In genomic region chr12:112961872-112962271, GRCm38 (mm10) we compare ENCODE assay signal across 15 mouse cellular contexts. TPM values are rescaled to one million over a fixed set of nuclear protein-coding genes. Genes with fewer than 3 reads are reported as not detected.
DNase-seq lines count a peak whose midpoint lies in the region; ATAC-seq lines count a peak whose summit lies in the region.
"Had no signal": no experiment of that assay in that cellular context is flagged by ENCODE, and none has a peak within 500 bp of the region (broad histone marks: within the 10 kb centered on the region; RNA-seq: fewer than 3 reads in every experiment).

No protein-coding gene starts in this region.

- no peak overlapping the region for H3K4me3 ChIP-seq in heart, embryonic 14.5 days (ENCODE audit: control insufficient read depth in 1 of 2, insufficient read depth in 1 of 2, low read depth in 1 of 2, low read length in 2 of 2)
- no peak overlapping the region for H3K4me3 ChIP-seq in neural tube, embryonic 13.5 days
- no peak overlapping the region for H3K4me3 ChIP-seq in neural tube, embryonic 15.5 days (replicated peaks)
- H3K4me3 ChIP-seq: liver, embryonic 13.5 days; midbrain, embryonic 10.5 days had no signal

- peak; percentile 39 for DNase-seq in cerebellum, adult 9-10 months
- no peak for DNase-seq in cerebellum, postnatal 4 days (ENCODE audit: low spot score in 2 of 2)
- DNase-seq in heart, postnatal 14 days, result no peak
- DNase-seq in kidney, postnatal 14 days, result peak; percentile 42
- DNase-seq in kidney, adult 18-20 months, result no peak
- DNase-seq: adrenal gland, postnatal 25 days; liver, embryonic 13.5 days; thymus, postnatal 36 days had no signal

- H3K27ac ChIP-seq in heart, embryonic 14.5 days (replicated peaks in 1 of 2; ENCODE audit: control insufficient read depth in 1 of 2, insufficient read depth in 1 of 2, low read depth in 2 of 2, low read length in 2 of 2), result peak overlapping the region; percentile 78 to 92
- H3K27ac ChIP-seq in neural tube, embryonic 13.5 days (replicated peaks), result 0 out of 2 replicates have a peak overlapping the region, but pooled peaks have one; percentile 9
- H3K27ac ChIP-seq in neural tube, embryonic 15.5 days (replicated peaks), result no peak overlapping the region; the same call in 1 of the 2 replicates
- H3K27ac ChIP-seq: hindbrain, postnatal 0 days; kidney, postnatal 0 days; liver, embryonic 13.5 days; midbrain, embryonic 10.5 days had no signal

- intact Hi-C loops in heart, postnatal 14 days (cut with DNase I), result no loop called here

- H3K4me1 ChIP-seq in heart, embryonic 14.5 days (ENCODE audit: control insufficient read depth in 2 of 2, insufficient read depth in 2 of 2, low read length in 2 of 2), result peaks cover 20 to 28% of the 10 kb centered on the region in 2 experiments
- H3K4me1 ChIP-seq in neural tube, embryonic 13.5 days (replicated peaks), result peaks cover 9% of the 10 kb centered on the region
- 0 out of 2 replicates have a peak, but pooled peaks cover 4% of the 10 kb centered on the region for H3K4me1 ChIP-seq in neural tube, embryonic 15.5 days
- H3K4me1 ChIP-seq: liver, embryonic 13.5 days had no signal

- no peaks in the 10 kb centered on the region for H3K9me3 ChIP-seq in heart, embryonic 14.5 days (ENCODE audit: control insufficient read depth, low read length)
- no peaks in the 10 kb centered on the region for H3K9me3 ChIP-seq in neural tube, embryonic 13.5 days
- H3K9me3 ChIP-seq in neural tube, embryonic 15.5 days (replicated peaks), result no peaks in the 10 kb centered on the region
- H3K9me3 ChIP-seq: liver, embryonic 13.5 days; midbrain, embryonic 10.5 days had no signal

- peak overlapping the region; percentile 57; the same call in 1 of the 2 replicates for H3K9ac ChIP-seq in heart, embryonic 14.5 days (ENCODE audit: low read length)
- no peak overlapping the region for H3K9ac ChIP-seq in neural tube, embryonic 13.5 days
- no peak overlapping the region for H3K9ac ChIP-seq in neural tube, embryonic 15.5 days (replicated peaks)
- H3K9ac ChIP-seq: liver, embryonic 13.5 days had no signal

- H3K4me2 ChIP-seq in heart, embryonic 14.5 days (ENCODE audit: low read length), result peak overlapping the region; percentile 22
- no peak overlapping the region for H3K4me2 ChIP-seq in neural tube, embryonic 13.5 days
- no peak overlapping the region for H3K4me2 ChIP-seq in neural tube, embryonic 15.5 days
- H3K4me2 ChIP-seq: liver, embryonic 13.5 days had no signal

- peaks cover 77% of the 10 kb centered on the region for H3K36me3 ChIP-seq in heart, embryonic 14.5 days (ENCODE audit: control insufficient read depth, insufficient read depth, low read length)
- H3K36me3 ChIP-seq in neural tube, embryonic 13.5 days, result peaks cover 80% of the 10 kb centered on the region
- peaks cover 80% of the 10 kb centered on the region for H3K36me3 ChIP-seq in neural tube, embryonic 15.5 days

- no peaks in the 10 kb centered on the region for H3K27me3 ChIP-seq in heart, embryonic 14.5 days (ENCODE audit: control insufficient read depth, insufficient read depth, low read length)
- no peaks in the 10 kb centered on the region for H3K27me3 ChIP-seq in neural tube, embryonic 13.5 days
- H3K27me3 ChIP-seq in neural tube, embryonic 15.5 days (replicated peaks), result no peaks in the 10 kb centered on the region
- H3K27me3 ChIP-seq: liver, embryonic 13.5 days had no signal

- ATAC-seq in heart, embryonic 14.5 days (ENCODE audit: insufficient number of reproducible peaks, insufficient read depth, low FRiP score, low read depth), result no peak
- no peak for ATAC-seq in neural tube, embryonic 13.5 days (ENCODE audit: low read depth)
- no peak for ATAC-seq in neural tube, embryonic 15.5 days (ENCODE audit: low FRiP score)
- ATAC-seq: activated CD4-positive, CD25-positive, alpha-beta regulatory T cell, adult 4 months had no signal

- WGBS in heart, embryonic 14.5 days, result 68% methylated on average over 5 of the region's 5 CpGs
- 60% methylated on average over 5 of the region's 5 CpGs for WGBS in neural tube, embryonic 13.5 days
- WGBS in neural tube, embryonic 15.5 days, result 77% methylated on average over 5 of the region's 5 CpGs

RNA-seq across cellular contexts. Expression of gene Btbd6, which starts 14.4 kb away (rescaled TPM):
- 19.4 and 25.9 TPM in 2 replicates for polyA plus RNA-seq in heart, embryonic 14.5 days (2014; fragmentation: Nextera tagmentation; extraction: Ambion mirVana)
- total RNA-seq in heart, postnatal 14 days (2021), result 10 to 100 TPM; 16.8 TPM
- polyA plus RNA-seq in neural tube, embryonic 13.5 days (2015; fragmentation: Nextera tagmentation; extraction: Ambion mirVana), result 35.0 and 41.4 TPM in 2 replicates
- polyA plus RNA-seq in neural tube, embryonic 15.5 days (2015; fragmentation: Nextera tagmentation; extraction: Ambion mirVana), result 46.3 and 50.0 TPM in 2 replicates

RNA-seq across cellular contexts. Expression of gene Nudt14, which starts 19.9 kb away (rescaled TPM):
- 44.2 and 53.9 TPM in 2 replicates for polyA plus RNA-seq in heart, embryonic 14.5 days (2014; fragmentation: Nextera tagmentation; extraction: Ambion mirVana)
- 1 to 10 TPM; 8.3 to 8.6 TPM for total RNA-seq in heart, postnatal 14 days (2021)
- polyA plus RNA-seq in neural tube, embryonic 13.5 days (2015; fragmentation: Nextera tagmentation; extraction: Ambion mirVana), result 55.1 and 74.8 TPM in 2 replicates
- 62.4 and 66.8 TPM in 2 replicates for polyA plus RNA-seq in neural tube, embryonic 15.5 days (2015; fragmentation: Nextera tagmentation; extraction: Ambion mirVana)

RNA-seq across cellular contexts. Expression of gene Jag2, which starts 32.3 kb away (rescaled TPM):
- polyA plus RNA-seq in heart, embryonic 14.5 days (2014; fragmentation: Nextera tagmentation; extraction: Ambion mirVana), result 3.4 and 4.7 TPM in 2 replicates
- total RNA-seq in heart, postnatal 14 days (2021), result 10 to 100 TPM; 32.1 to 32.4 TPM
- polyA plus RNA-seq in neural tube, embryonic 13.5 days (2015; fragmentation: Nextera tagmentation; extraction: Ambion mirVana), result 8.6 and 9.6 TPM in 2 replicates
- polyA plus RNA-seq in neural tube, embryonic 15.5 days (2015; fragmentation: Nextera tagmentation; extraction: Ambion mirVana), result 13.6 and 14.8 TPM in 2 replicates

RNA-seq across cellular contexts. Expression of gene Brf1, which starts 38.6 kb away (rescaled TPM):
- 40.5 and 42.5 TPM in 2 replicates for polyA plus RNA-seq in heart, embryonic 14.5 days (2014; fragmentation: Nextera tagmentation; extraction: Ambion mirVana)
- 10 to 100 TPM; 28.3 to 28.8 TPM for total RNA-seq in heart, postnatal 14 days (2021)
- 55.8 and 55.9 TPM in 2 replicates for polyA plus RNA-seq in neural tube, embryonic 13.5 days (2015; fragmentation: Nextera tagmentation; extraction: Ambion mirVana)
- polyA plus RNA-seq in neural tube, embryonic 15.5 days (2015; fragmentation: Nextera tagmentation; extraction: Ambion mirVana), result 44.1 and 49.3 TPM in 2 replicates

RNA-seq across cellular contexts. Expression of gene Pacs2, which starts 52.4 kb away (rescaled TPM):
- polyA plus RNA-seq in heart, embryonic 14.5 days (2014; fragmentation: Nextera tagmentation; extraction: Ambion mirVana), result 7.1 and 7.6 TPM in 2 replicates
- total RNA-seq in heart, postnatal 14 days (2021), result 10 to 100 TPM; 29.0 to 32.1 TPM
- polyA plus RNA-seq in neural tube, embryonic 13.5 days (2015; fragmentation: Nextera tagmentation; extraction: Ambion mirVana), result 26.1 and 27.8 TPM in 2 replicates
- 21.9 and 27.6 TPM in 2 replicates for polyA plus RNA-seq in neural tube, embryonic 15.5 days (2015; fragmentation: Nextera tagmentation; extraction: Ambion mirVana)

Comparison
In these comparisons a context has a peak if more than half of its experiments do, and no peak if none do; other contexts are left out.
1. DNase-seq: peak in cerebellum, adult 9-10 months (single experiment) and kidney, postnatal 14 days (single experiment); none in cerebellum, postnatal 4 days (0 of 2), heart, postnatal 14 days (0 of 2) and kidney, adult 18-20 months (single experiment).